In the genomic region with DNA sequence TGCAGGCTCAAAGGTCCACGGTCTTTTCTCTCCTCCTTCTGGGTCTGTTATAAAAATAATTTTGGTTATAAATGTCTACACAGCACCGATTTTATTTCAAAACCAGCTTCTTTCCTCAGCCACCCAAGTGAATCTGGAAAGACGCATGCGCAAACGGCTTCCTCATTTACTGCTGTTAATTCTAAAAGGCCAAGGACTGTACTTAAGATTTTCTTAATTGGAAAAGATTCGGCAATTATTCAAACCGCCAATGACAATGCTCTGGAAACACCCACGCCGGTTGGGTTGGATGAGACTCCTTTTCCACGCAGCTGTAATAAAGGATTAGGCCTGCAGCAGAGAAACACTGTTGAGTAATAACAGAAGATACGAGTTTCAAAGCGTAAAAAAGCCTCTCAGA, we compare ENCODE assay signal across 28 mouse cellular contexts. TPM values are rescaled to one million over a fixed set of nuclear protein-coding genes. Genes with fewer than 3 reads are reported as not detected.
DNase-seq lines count a peak whose midpoint lies in the region; ATAC-seq and TF ChIP-seq lines count a peak whose summit lies in the region.
"Had no signal": no experiment of that assay in that cellular context is flagged by ENCODE, and none has a peak within 500 bp of the region (broad histone marks: within the 10 kb centered on the region; RNA-seq: fewer than 3 reads in every experiment).

No protein-coding gene starts in this region.

- WGBS in forebrain, embryonic 14.5 days = 30% methylated on average over 12 of the region's 12 CpGs
- WGBS in forebrain, embryonic 12.5 days = 52% methylated on average over 12 of the region's 12 CpGs
- 81% methylated on average over 12 of the region's 12 CpGs for WGBS in midbrain, embryonic 11.5 days
- WGBS in midbrain, embryonic 13.5 days = 62% methylated on average over 12 of the region's 12 CpGs

- TF ChIP-seq CTCF in brain, embryonic 14.5 days (IDR thresholded peaks at IDR 0.05; ENCODE audit: borderline replicate concordance, extremely low read depth, insufficient read depth, insufficient read length) = no peak

- no peaks in the 10 kb centered on the region for H3K9me3 ChIP-seq in forebrain, embryonic 14.5 days (replicated peaks; ENCODE audit: control insufficient read depth, low read length)
- H3K9me3 ChIP-seq in forebrain, embryonic 12.5 days = no peaks in the 10 kb centered on the region
- no peaks in the 10 kb centered on the region for H3K9me3 ChIP-seq in midbrain, embryonic 11.5 days (ENCODE audit: control insufficient read depth, low read length)
- H3K9me3 ChIP-seq in midbrain, embryonic 13.5 days = no peaks in the 10 kb centered on the region
- H3K9me3 ChIP-seq: hindbrain, embryonic 10.5 days; limb, embryonic 12.5 days; liver, embryonic 15.5 days; midbrain, embryonic 10.5 days had no signal

- no peak overlapping the region for H3K4me2 ChIP-seq in forebrain, embryonic 14.5 days (ENCODE audit: low read length)
- no peak overlapping the region for H3K4me2 ChIP-seq in forebrain, embryonic 12.5 days
- no peak overlapping the region for H3K4me2 ChIP-seq in midbrain, embryonic 11.5 days
- no peak overlapping the region for H3K4me2 ChIP-seq in midbrain, embryonic 13.5 days (replicated peaks)
- H3K4me2 ChIP-seq: limb, embryonic 12.5 days; liver, embryonic 15.5 days; lung, embryonic 14.5 days had no signal

- peak; percentile 41 for DNase-seq in forebrain, embryonic 14.5 days (ENCODE audit: low spot score)
- no peak for DNase-seq in midbrain, embryonic 11.5 days (ENCODE audit: low spot score, missing footprints)
- peak; percentile 53 for DNase-seq in brain, embryonic 14.5 days (ENCODE audit: low read depth)
- DNase-seq in testis, postnatal 10 days (ENCODE audit: low spot score) = peak; percentile 54
- no peak for DNase-seq in kidney, postnatal 14 days
- DNase-seq in retina, embryonic 14.5 days (ENCODE audit: low spot score) = no peak
- DNase-seq: adrenal gland, postnatal 14 days; cerebellum, adult 2 months; cerebellum, postnatal 25 days; gastrocnemius, postnatal 10 days; heart, postnatal 14 days; kidney, adult 9 months; kidney, postnatal 10 days; lung, embryonic 14.5 days; lung, postnatal 14 days; right cerebral cortex, postnatal 4 days; thymus, postnatal 25 days had no signal

- no peak overlapping the region for H3K4me3 ChIP-seq in forebrain, embryonic 14.5 days (ENCODE audit: low read depth, low read length)
- H3K4me3 ChIP-seq in forebrain, embryonic 12.5 days (replicated peaks) = no peak overlapping the region
- no peak overlapping the region for H3K4me3 ChIP-seq in midbrain, embryonic 11.5 days (ENCODE audit: low read depth, low read length)
- no peak overlapping the region for H3K4me3 ChIP-seq in midbrain, embryonic 13.5 days (replicated peaks)
- H3K4me3 ChIP-seq: erythroblast, embryonic 14.5 days; hindbrain, embryonic 10.5 days; left cerebral cortex, adult 2 months; limb, embryonic 12.5 days; liver, embryonic 15.5 days; midbrain, embryonic 10.5 days had no signal

- H3K27me3 ChIP-seq in forebrain, embryonic 14.5 days (replicated peaks; ENCODE audit: control insufficient read depth, insufficient read depth, low read length) = no peaks in the 10 kb centered on the region
- H3K27me3 ChIP-seq in forebrain, embryonic 12.5 days = no peaks in the 10 kb centered on the region
- no peaks in the 10 kb centered on the region for H3K27me3 ChIP-seq in midbrain, embryonic 11.5 days (ENCODE audit: control insufficient read depth, insufficient read depth, low read length)
- H3K27me3 ChIP-seq in midbrain, embryonic 13.5 days = no peaks in the 10 kb centered on the region
- H3K27me3 ChIP-seq: limb, embryonic 12.5 days; liver, embryonic 15.5 days had no signal

- H3K27ac ChIP-seq in forebrain, embryonic 14.5 days (ENCODE audit: low read depth, low read length) = no peak overlapping the region
- no peak overlapping the region for H3K27ac ChIP-seq in forebrain, embryonic 12.5 days
- 0 out of 2 replicates have a peak overlapping the region, but pooled peaks have one; percentile 8 for H3K27ac ChIP-seq in midbrain, embryonic 11.5 days (ENCODE audit: low read depth, low read length)
- no peak overlapping the region for H3K27ac ChIP-seq in midbrain, embryonic 13.5 days
- H3K27ac ChIP-seq: left cerebral cortex, adult 2 months; limb, embryonic 12.5 days; liver, embryonic 15.5 days; midbrain, embryonic 10.5 days had no signal

- ATAC-seq in forebrain, embryonic 14.5 days = no peak
- no peak for ATAC-seq in forebrain, embryonic 12.5 days (ENCODE audit: low FRiP score)
- ATAC-seq in midbrain, embryonic 11.5 days (ENCODE audit: low FRiP score) = no peak
- no peak for ATAC-seq in midbrain, embryonic 13.5 days
- ATAC-seq: intestine, postnatal 0 days had no signal

- H3K4me1 ChIP-seq in forebrain, embryonic 14.5 days (ENCODE audit: control insufficient read depth, insufficient read depth, low read length) = peaks cover 5% of the 10 kb centered on the region; the same call in 1 of the 2 replicates
- peaks cover 20% of the 10 kb centered on the region for H3K4me1 ChIP-seq in forebrain, embryonic 12.5 days
- peaks cover 9% of the 10 kb centered on the region; the same call in 1 of the 2 replicates for H3K4me1 ChIP-seq in midbrain, embryonic 11.5 days (ENCODE audit: control insufficient read depth, insufficient read depth, low read length)
- H3K4me1 ChIP-seq in midbrain, embryonic 13.5 days (replicated peaks) = peaks cover 21% of the 10 kb centered on the region
- H3K4me1 ChIP-seq: liver, embryonic 15.5 days had no signal

- TF ChIP-seq POLR2A in brain, embryonic 14.5 days (IDR thresholded peaks at IDR 0.05; ENCODE audit: borderline replicate concordance, extremely low read depth, insufficient read depth, insufficient read length, poor library complexity, severe bottlenecking) = no peak

- H3K9ac ChIP-seq in forebrain, embryonic 14.5 days (ENCODE audit: low read length) = no peak overlapping the region
- no peak overlapping the region for H3K9ac ChIP-seq in forebrain, embryonic 12.5 days
- no peak overlapping the region for H3K9ac ChIP-seq in midbrain, embryonic 11.5 days (ENCODE audit: low read length)
- no peak overlapping the region for H3K9ac ChIP-seq in midbrain, embryonic 13.5 days (replicated peaks)
- H3K9ac ChIP-seq: limb, embryonic 12.5 days; liver, embryonic 15.5 days; lung, embryonic 14.5 days had no signal

- H3K36me3 ChIP-seq in forebrain, embryonic 14.5 days (ENCODE audit: control insufficient read depth, insufficient read depth, low read length) = peaks cover 15% of the 10 kb centered on the region; the same call in 1 of the 2 replicates
- H3K36me3 ChIP-seq in forebrain, embryonic 12.5 days (replicated peaks) = peaks cover 18% of the 10 kb centered on the region; the same call in 1 of the 2 replicates
- H3K36me3 ChIP-seq in midbrain, embryonic 11.5 days (ENCODE audit: control insufficient read depth, insufficient read depth, low read length) = no peaks in the 10 kb centered on the region
- peaks cover 26% of the 10 kb centered on the region; the same call in 1 of the 2 replicates for H3K36me3 ChIP-seq in midbrain, embryonic 13.5 days

RNA-seq across cellular contexts. Expression of a gene that starts 13.6 kb away (rescaled TPM):
- 0.12 and 0.33 TPM in 2 replicates for polyA plus RNA-seq in forebrain, embryonic 14.5 days (2014; fragmentation: Nextera tagmentation; extraction: Ambion mirVana)
- polyA plus RNA-seq in forebrain, embryonic 12.5 days (2016; fragmentation: Nextera tagmentation; extraction: Ambion mirVana) = 0.18 TPM in 2 replicates
- polyA plus RNA-seq in midbrain, embryonic 11.5 days (2014; fragmentation: Nextera tagmentation; extraction: Ambion mirVana) = 0.29 and 0.45 TPM in 2 replicates
- polyA plus RNA-seq in midbrain, embryonic 13.5 days (2015; fragmentation: Nextera tagmentation; extraction: Ambion mirVana) = 0.27 and 0.34 TPM in 2 replicates
- 0.63 and 0.71 TPM in 2 replicates for polyA plus RNA-seq in brain, embryonic 14.5 days (2012; rRNA removed)
- polyA plus RNA-seq: heart, embryonic 14.5 days; liver, adult 2 months had no signal

Comparison
In these comparisons a context has a peak if more than half of its experiments do, and no peak if none do; other contexts are left out.
1. DNase-seq: peak in forebrain, embryonic 14.5 days (single experiment), brain, embryonic 14.5 days (single experiment) and testis, postnatal 10 days (single experiment); none in midbrain, embryonic 11.5 days (single experiment), kidney, postnatal 14 days (single experiment) and retina, embryonic 14.5 days (single experiment).